Mouse (Mus musculus): ENCODE results near the gene Mad2l1.

GRCm38 (mm10) chr6:66493685-66494084 is 41.5 kb upstream of the Mad2l1 start:
- TF ChIP-seq CTCF (IDR thresholded peaks at IDR 0.05; ENCODE audit: extremely low read depth, insufficient read depth, insufficient read length, insufficient replicate concordance) (no peak), POLR2A (IDR thresholded peaks at IDR 0.05; ENCODE audit: low read depth, low read length) (no peak)

All from spleen, adult 2 months (tissue).